Mouse (Mus musculus) embryonic fibroblast, embryonic 13.5 days (primary cell): ENCODE data around the gene Foxp1. TPM values are rescaled to one million over a fixed set of nuclear protein-coding genes. Genes with fewer than 3 reads are reported as not detected.

Experiments used
- H3K27ac ChIP-seq: 2 replicates; pipeline ENCODE4 v1.5.1; 2012; ENCODE audit warnings: low read length, control low read depth, inconsistent platforms; ENCODE audit not compliant: insufficient read depth
- H3K4me1 ChIP-seq: 2 replicates; pipeline ENCODE4 v1.6.1; 2011; ENCODE audit warnings: low read length; ENCODE audit not compliant: control insufficient read depth, insufficient read depth
- H3K4me3 ChIP-seq: 2 replicates; pipeline ENCODE4 v1.5.1; 2011; ENCODE audit warnings: mild to moderate bottlenecking, control low read depth, low read length; ENCODE audit not compliant: insufficient read depth
- CTCF ChIP-seq: IDR thresholded peaks from 2 replicates; pipeline ENCODE4 v1.5.1; 2011; ENCODE audit warnings: mild to moderate bottlenecking, control low read depth, low read length, moderate library complexity, borderline replicate concordance; ENCODE audit not compliant: insufficient read depth
- POLR2A ChIP-seq: IDR thresholded peaks from 2 replicates; pipeline ENCODE4 v1.6.1; 2011; ENCODE audit warnings: low read depth, mild to moderate bottlenecking, control low read depth, low read length, moderate library complexity
- polyA plus RNA-seq: library from polyadenylated mRNA; stranded (reverse); fragments of >200 nt; gene quantifications from 2 replicates; pipeline ENCODE4 v1.2.4, GENCODE M21; 2011; ENCODE audit warnings: low read depth; ENCODE audit not compliant: missing spikeins, insufficient read length

Foxp1 gene
- polyA plus RNA-seq, 1 experiment, result 137 TPM

GRCm38 (mm10) chr6:99388741-99389675 is 133.5 kb downstream of the Foxp1 start:
- TF ChIP-seq CTCF (no peak), POLR2A (no peak)
- Histone ChIP-seq H3K4me1 (peaks cover 6% of the 10 kb centered on the region; the same call in 1 of the 2 replicates), H3K4me3 (no peak overlapping the region), H3K27ac (no peak overlapping the region)

- peaks cover 6% of the 10 kb centered on the region; the same call in 1 of the 2 replicates for H3K4me1 ChIP-seq
- no peak for TF ChIP-seq POLR2A
- no peak for TF ChIP-seq CTCF
- no peak overlapping the region for H3K27ac ChIP-seq
- no peak overlapping the region for H3K4me3 ChIP-seq
These were observed 134.5 kb downstream of the Foxp1 start for GRCm38 (mm10) chr6:99388023-99388422.

GRCm38 (mm10) chr6:99385059-99385604 is 137.4 kb downstream of the Foxp1 start:
- H3K27ac ChIP-seq, result no peak overlapping the region
- H3K4me1 ChIP-seq, result no peaks in the 10 kb centered on the region
- no peak overlapping the region for H3K4me3 ChIP-seq
- no peak for TF ChIP-seq POLR2A
- peak; percentile 56; the same call in 1 of the 2 replicates for TF ChIP-seq CTCF

- TF ChIP-seq POLR2A, result no peak
- no peak for TF ChIP-seq CTCF
- H3K27ac ChIP-seq, result no peak overlapping the region
- no peak overlapping the region for H3K4me3 ChIP-seq
- H3K4me1 ChIP-seq, result no peaks in the 10 kb centered on the region
These were observed 138.6 kb downstream of the Foxp1 start for GRCm38 (mm10) chr6:99383846-99384472.

DNA sequence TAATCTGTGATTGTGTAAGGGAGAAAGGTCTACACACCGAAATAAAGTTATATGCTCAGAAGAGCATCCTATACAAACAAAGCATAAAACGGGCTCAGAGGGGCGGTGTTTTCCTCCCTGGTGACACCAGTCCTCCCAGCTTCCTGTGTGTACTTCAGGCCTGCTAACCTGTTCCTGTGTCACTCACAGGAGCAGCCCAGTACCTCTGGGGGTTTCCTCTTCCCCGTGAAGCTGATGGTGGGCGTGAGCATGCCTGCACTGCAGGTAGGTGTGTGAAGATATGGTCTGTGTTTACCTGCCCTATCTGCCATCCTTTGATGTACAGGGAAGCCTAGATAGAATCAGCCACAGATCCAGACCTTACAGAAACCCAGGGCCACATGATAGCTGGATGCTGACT is 142.4 kb downstream of the Foxp1 start:
- Histone ChIP-seq H3K4me3 (no peak overlapping the region), H3K27ac (no peak overlapping the region), H3K4me1 (0 out of 2 replicates have a peak, but pooled peaks cover 3% of the 10 kb centered on the region)
- no peak for TF ChIP-seq CTCF
- no peak for TF ChIP-seq POLR2A

- TF ChIP-seq POLR2A (no peak), CTCF (no peak)
- Histone ChIP-seq H3K4me3 (no peak overlapping the region), H3K4me1 (0 out of 2 replicates have a peak, but pooled peaks cover 3% of the 10 kb centered on the region), H3K27ac (no peak overlapping the region)
These were observed 143.4 kb downstream of the Foxp1 start for GRCm38 (mm10) chr6:99378997-99379710.

- Histone ChIP-seq H3K4me3 (no peak overlapping the region), H3K4me1 (0 out of 2 replicates have a peak, but pooled peaks cover 3% of the 10 kb centered on the region), H3K27ac (no peak overlapping the region)
- TF ChIP-seq CTCF, result no peak
- no peak for TF ChIP-seq POLR2A
These were observed 144.8 kb downstream of the Foxp1 start for GRCm38 (mm10) chr6:99377716-99378115.

- no peak overlapping the region for H3K27ac ChIP-seq
- H3K4me1 ChIP-seq, result 0 out of 2 replicates have a peak, but pooled peaks cover 3% of the 10 kb centered on the region
- H3K4me3 ChIP-seq, result no peak overlapping the region
- TF ChIP-seq CTCF (no peak), POLR2A (no peak)
These were observed 145.4 kb downstream of the Foxp1 start for GRCm38 (mm10) chr6:99377131-99377530.

DNA sequence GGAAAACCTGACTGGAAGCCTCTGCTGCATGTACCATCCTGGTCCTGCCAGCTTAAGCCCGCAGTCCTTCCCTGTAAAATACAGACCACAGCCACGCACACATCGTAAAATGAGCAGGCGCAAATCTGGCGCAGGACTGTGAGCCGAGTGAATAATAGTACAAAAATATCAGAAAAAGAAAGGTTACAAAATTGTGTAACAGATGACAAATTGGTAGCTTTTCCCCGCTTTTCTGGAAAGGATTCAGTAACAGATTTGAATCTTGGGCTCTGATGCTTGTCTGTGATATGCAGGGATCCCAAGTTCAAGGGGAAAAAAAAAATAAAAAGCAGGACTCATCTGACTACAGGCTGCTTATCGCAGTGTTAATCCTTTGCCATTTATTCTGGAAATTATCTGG is 145.8 kb downstream of the Foxp1 start:
- Histone ChIP-seq H3K4me3 (no peak overlapping the region), H3K4me1 (0 out of 2 replicates have a peak, but pooled peaks cover 3% of the 10 kb centered on the region), H3K27ac (no peak overlapping the region)
- no peak for TF ChIP-seq POLR2A
- no peak for TF ChIP-seq CTCF
